ENCODE assay signal across 8 mouse cellular contexts in the genomic region with DNA sequence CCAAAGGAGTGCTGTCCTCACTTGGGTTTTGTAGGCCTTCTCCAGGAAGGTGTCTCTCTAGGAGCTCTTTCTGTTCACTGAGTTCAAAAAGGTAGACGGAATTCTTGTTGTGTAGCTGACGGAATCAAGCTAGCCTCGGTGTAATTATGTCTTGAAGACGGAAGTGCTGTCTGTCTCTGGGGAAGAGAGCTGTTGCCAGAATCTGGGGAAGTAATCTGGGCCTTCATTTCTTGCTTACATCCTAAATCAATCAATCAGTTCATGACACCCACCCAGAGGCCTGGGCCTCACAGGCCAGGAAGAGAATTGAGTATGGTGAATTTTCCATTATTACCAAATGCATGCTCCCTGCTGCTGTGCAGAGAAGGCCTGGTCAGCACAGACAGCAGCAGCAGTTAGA. TPM values are rescaled to one million over a fixed set of nuclear protein-coding genes. Genes with fewer than 3 reads are reported as not detected.
A peak's percentile ranks its signal among the peaks of the same experiment; 100 is the strongest.
DNase-seq lines count a peak whose midpoint lies in the region; ATAC-seq and TF ChIP-seq lines count a peak whose summit lies in the region.

No protein-coding gene starts in this region.

- peak overlapping the region; percentile 96 for H3K4me3 ChIP-seq in bone marrow macrophage, adult 2 months (ENCODE audit: insufficient read depth, low read length)
- peak overlapping the region; percentile 89 for H3K4me3 ChIP-seq in hindbrain, embryonic 10.5 days
- peak overlapping the region; percentile 98 for H3K4me3 ChIP-seq in lung, embryonic 16.5 days (ENCODE audit: low read length)

- no peaks in the 10 kb centered on the region for H3K27me3 ChIP-seq in hindbrain, embryonic 10.5 days (ENCODE audit: insufficient read depth, poor library complexity, severe bottlenecking)
- H3K27me3 ChIP-seq in lung, embryonic 16.5 days (ENCODE audit: control insufficient read depth, insufficient read depth, low read depth, low read length) = no peaks in the 10 kb centered on the region

- H3K27ac ChIP-seq in bone marrow macrophage, adult 2 months (ENCODE audit: insufficient read depth, low read depth, low read length) = peak overlapping the region; percentile 75
- peak overlapping the region; percentile 99 for H3K27ac ChIP-seq in hindbrain, embryonic 10.5 days
- H3K27ac ChIP-seq in lung, embryonic 16.5 days (ENCODE audit: low read length) = peak overlapping the region; percentile 98

- no peaks in the 10 kb centered on the region for H3K9me3 ChIP-seq in hindbrain, embryonic 10.5 days
- no peaks in the 10 kb centered on the region for H3K9me3 ChIP-seq in lung, embryonic 16.5 days (ENCODE audit: control insufficient read depth, low read length)

- peaks cover 51% of the 10 kb centered on the region for H3K4me1 ChIP-seq in bone marrow macrophage, adult 2 months (ENCODE audit: control insufficient read depth, insufficient read depth, low read length)
- H3K4me1 ChIP-seq in hindbrain, embryonic 10.5 days (replicated peaks) = peaks cover 67% of the 10 kb centered on the region
- H3K4me1 ChIP-seq in lung, embryonic 16.5 days (replicated peaks; ENCODE audit: control insufficient read depth, insufficient read depth, low read length) = peaks cover 53% of the 10 kb centered on the region

- peak overlapping the region; percentile 89 for H3K4me2 ChIP-seq in lung, embryonic 16.5 days (ENCODE audit: low read depth, low read length)

- H3K9ac ChIP-seq in lung, embryonic 16.5 days (ENCODE audit: low read length) = peak overlapping the region; percentile 100

- TF ChIP-seq POLR2A in bone marrow macrophage, adult 2 months (IDR thresholded peaks at IDR 0.05; ENCODE audit: borderline replicate concordance, low read depth, low read length) = no peak

- TF ChIP-seq CTCF in bone marrow macrophage, adult 2 months (IDR thresholded peaks at IDR 0.05; ENCODE audit: low read depth, low read length) = no peak

- ATAC-seq in lung, embryonic 16.5 days (ENCODE audit: low read depth) = no peak

- DNase-seq in B cell, adult 2 months = peak; percentile 25 to 26
- DNase-seq in hindbrain, embryonic 10.5 days (ENCODE audit: low spot score) = no peak
- DNase-seq in urinary bladder, adult 18-20 months (ENCODE audit: low spot score in 2 of 2) = no peak
- no peak for DNase-seq in retina, embryonic 14.5 days (ENCODE audit: low spot score)
- DNase-seq in cerebellum, adult 9-11 months = no peak
- no peak for DNase-seq in layer of hippocampus, postnatal 36 days

- H3K36me3 ChIP-seq in hindbrain, embryonic 10.5 days = 0 out of 2 replicates have a peak, but pooled peaks cover 6% of the 10 kb centered on the region
- no peaks in the 10 kb centered on the region for H3K36me3 ChIP-seq in lung, embryonic 16.5 days (ENCODE audit: control insufficient read depth, insufficient read depth, low read length)

- WGBS in hindbrain, embryonic 10.5 days = 14% methylated on average over 4 of the region's 4 CpGs
- WGBS in lung, embryonic 16.5 days = under 1% methylated on average over 4 of the region's 4 CpGs

RNA-seq across cellular contexts. Expression of a gene that starts 48.8 kb away (rescaled TPM):
- not detected in 2 replicates for polyA plus RNA-seq in bone marrow macrophage, adult 2 months (2012; ENCODE audit: insufficient read depth, insufficient read length, missing spikeins)
- 0.12 and 0.20 TPM in 2 replicates for polyA plus RNA-seq in hindbrain, embryonic 10.5 days (2016; fragmentation: Nextera tagmentation; extraction: Ambion mirVana)
- 0.10 TPM in 1 of 2 replicates, not detected in the other for polyA plus RNA-seq in lung, embryonic 16.5 days (2015; fragmentation: Nextera tagmentation; extraction: Ambion mirVana)
- not detected for total RNA-seq in layer of hippocampus, postnatal 36 days (2021)

Comparison
In these comparisons a context has a peak if more than half of its experiments do, and no peak if none do; other contexts are left out.
1. DNase-seq: peak in B cell, adult 2 months (2 of 2); none in hindbrain, embryonic 10.5 days (single experiment), urinary bladder, adult 18-20 months (0 of 2), retina, embryonic 14.5 days (single experiment), cerebellum, adult 9-11 months (single experiment) and layer of hippocampus, postnatal 36 days (0 of 2).
2. Peak in every context shown above with its lines, with median percentiles within 50 percentile points of each other: H3K27ac ChIP-seq and H3K4me3 ChIP-seq.